Mouse (Mus musculus) midbrain, embryonic 13.5 days (tissue): ENCODE measurements at regions not wholly inside any gene's neighbourhood (a gene's known extent, or its start where the extent isn't known, plus 50 kb on each side); places are given as distances from the start of the nearest gene placed in this dataset.

Experiments
- ATAC-seq: fragments of 200-750 bp; cut with Nextera tagmentation; 2 replicates; pipeline ENCODE4 v1.8.0; 2017; ENCODE audit warnings: mild to moderate bottlenecking, moderate TSS enrichment, moderate library complexity
- H3K27ac ChIP-seq: fragments of 300-500 bp; sonication (generic); 2 replicates; pipeline ENCODE4 v1.5.1; 2015; ENCODE audit warnings: inconsistent platforms, mild to moderate bottlenecking, moderate library complexity
- H3K27me3 ChIP-seq: fragments of 300-500 bp; sonication (generic); 2 replicates; pipeline ENCODE4 v1.6.1; 2015; ENCODE audit warnings: mild to moderate bottlenecking, inconsistent platforms
- H3K36me3 ChIP-seq: fragments of 300-500 bp; sonication (generic); 2 replicates; pipeline ENCODE4 v1.6.1; 2015; ENCODE audit warnings: mild to moderate bottlenecking, inconsistent platforms
- H3K4me1 ChIP-seq: fragments of 300-500 bp; sonication (generic); replicated peaks from 2 replicates; pipeline ENCODE4 v1.6.1; 2015; ENCODE audit warnings: inconsistent platforms
- H3K4me2 ChIP-seq: fragments of 300-500 bp; sonication (generic); replicated peaks from 2 replicates; pipeline ENCODE4 v1.6.1; 2015; ENCODE audit warnings: moderate library complexity, mild to moderate bottlenecking, inconsistent platforms
- H3K4me3 ChIP-seq: fragments of 300-500 bp; sonication (generic); replicated peaks from 2 replicates; pipeline ENCODE4 v1.5.1; 2015; ENCODE audit warnings: mild to moderate bottlenecking, inconsistent platforms
- H3K9ac ChIP-seq: fragments of 300-500 bp; sonication (generic); replicated peaks from 2 replicates; pipeline ENCODE4 v1.6.1; 2015; ENCODE audit warnings: mild to moderate bottlenecking, inconsistent platforms
- H3K9me3 ChIP-seq: fragments of 300-500 bp; sonication (generic); 2 replicates; pipeline ENCODE4 v1.6.1; 2016; ENCODE audit warnings: mild to moderate bottlenecking, inconsistent platforms
- WGBS: fragments of 180-500 bp; shearing (Covaris S2); methylation state at CpG from one replicate; pipeline ENCODE4 v1.1.7; 2015; 5-methylcytosine and 5-hydroxymethylcytosine counted together

GRCm38 (mm10) chr13:107944831-107945230, 99.4 kb upstream of the Smim15 start:
- Histone ChIP-seq H3K27ac (no peak overlapping the region), H3K27me3 (no peaks in the 10 kb centered on the region), H3K9me3 (no peaks in the 10 kb centered on the region), H3K9ac (no peak overlapping the region), H3K4me2 (no peak overlapping the region), H3K36me3 (no peaks in the 10 kb centered on the region), H3K4me1 (peaks cover 27% of the 10 kb centered on the region), H3K4me3 (no peak overlapping the region)
- WGBS = 84% methylated on average over 10 of the region's 10 CpGs
- no peak for ATAC-seq

- ATAC-seq = no peak
- no peaks in the 10 kb centered on the region for H3K36me3 ChIP-seq
- no peak overlapping the region for H3K4me2 ChIP-seq
- H3K4me1 ChIP-seq = peaks cover 27% of the 10 kb centered on the region
- no peaks in the 10 kb centered on the region for H3K9me3 ChIP-seq
- H3K27me3 ChIP-seq = no peaks in the 10 kb centered on the region
- no peak overlapping the region for H3K27ac ChIP-seq
- no peak overlapping the region for H3K4me3 ChIP-seq
- WGBS = 92% methylated on average over 4 of the region's 4 CpGs
- no peak overlapping the region for H3K9ac ChIP-seq
Measured at GRCm38 (mm10) chr13:107942979-107943378, 101.3 kb upstream of the Smim15 start.

- H3K9me3 ChIP-seq = no peaks in the 10 kb centered on the region
- H3K9ac ChIP-seq = no peak overlapping the region
- WGBS = 53% methylated on average over 11 of the region's 11 CpGs
- no peak overlapping the region for H3K4me2 ChIP-seq
- H3K4me3 ChIP-seq = no peak overlapping the region
- no peaks in the 10 kb centered on the region for H3K36me3 ChIP-seq
- peak; percentile 80 for ATAC-seq
- H3K4me1 ChIP-seq = peaks cover 27% of the 10 kb centered on the region
- H3K27ac ChIP-seq = peak overlapping the region; percentile 30
- no peaks in the 10 kb centered on the region for H3K27me3 ChIP-seq
Measured at GRCm38 (mm10) chr13:107942297-107942962, 101.8 kb upstream of the Smim15 start.

GRCm38 (mm10) chr13:107939916-107940646, 104.2 kb upstream of the Smim15 start:
- 69% methylated on average over 15 of the region's 15 CpGs for WGBS
- no peaks in the 10 kb centered on the region for H3K27me3 ChIP-seq

GRCm38 (mm10) chr13:107935611-107936010, 108.6 kb upstream of the Smim15 start:
- Histone ChIP-seq H3K9ac (no peak overlapping the region), H3K4me2 (no peak overlapping the region), H3K4me1 (peaks cover 32% of the 10 kb centered on the region), H3K9me3 (no peaks in the 10 kb centered on the region), H3K27me3 (no peaks in the 10 kb centered on the region), H3K27ac (no peak overlapping the region), H3K36me3 (no peaks in the 10 kb centered on the region), H3K4me3 (no peak overlapping the region)
- 54% methylated on average over 12 of the region's 12 CpGs for WGBS
- no peak for ATAC-seq

More at GRCm38 (mm10) chr13:107939916-107940646, 104.2 kb upstream of the Smim15 start:
- no peak overlapping the region for H3K9ac ChIP-seq
- no peak overlapping the region for H3K4me3 ChIP-seq
- H3K4me2 ChIP-seq = no peak overlapping the region
- ATAC-seq = no peak
- H3K9me3 ChIP-seq = no peaks in the 10 kb centered on the region
- H3K4me1 ChIP-seq = peaks cover 20% of the 10 kb centered on the region
- H3K36me3 ChIP-seq = no peaks in the 10 kb centered on the region
- H3K27ac ChIP-seq = no peak overlapping the region

GRCm38 (mm10) chr13:107934691-107935090, 109.6 kb upstream of the Smim15 start:
- ATAC-seq = no peak
- Histone ChIP-seq H3K9me3 (no peaks in the 10 kb centered on the region), H3K36me3 (no peaks in the 10 kb centered on the region), H3K27ac (no peak overlapping the region), H3K9ac (no peak overlapping the region), H3K4me1 (peaks cover 29% of the 10 kb centered on the region), H3K4me2 (no peak overlapping the region; the same call in 1 of the 2 replicates), H3K27me3 (no peaks in the 10 kb centered on the region), H3K4me3 (no peak overlapping the region)
- WGBS = 55% methylated on average over 11 of the region's 11 CpGs

DNA sequence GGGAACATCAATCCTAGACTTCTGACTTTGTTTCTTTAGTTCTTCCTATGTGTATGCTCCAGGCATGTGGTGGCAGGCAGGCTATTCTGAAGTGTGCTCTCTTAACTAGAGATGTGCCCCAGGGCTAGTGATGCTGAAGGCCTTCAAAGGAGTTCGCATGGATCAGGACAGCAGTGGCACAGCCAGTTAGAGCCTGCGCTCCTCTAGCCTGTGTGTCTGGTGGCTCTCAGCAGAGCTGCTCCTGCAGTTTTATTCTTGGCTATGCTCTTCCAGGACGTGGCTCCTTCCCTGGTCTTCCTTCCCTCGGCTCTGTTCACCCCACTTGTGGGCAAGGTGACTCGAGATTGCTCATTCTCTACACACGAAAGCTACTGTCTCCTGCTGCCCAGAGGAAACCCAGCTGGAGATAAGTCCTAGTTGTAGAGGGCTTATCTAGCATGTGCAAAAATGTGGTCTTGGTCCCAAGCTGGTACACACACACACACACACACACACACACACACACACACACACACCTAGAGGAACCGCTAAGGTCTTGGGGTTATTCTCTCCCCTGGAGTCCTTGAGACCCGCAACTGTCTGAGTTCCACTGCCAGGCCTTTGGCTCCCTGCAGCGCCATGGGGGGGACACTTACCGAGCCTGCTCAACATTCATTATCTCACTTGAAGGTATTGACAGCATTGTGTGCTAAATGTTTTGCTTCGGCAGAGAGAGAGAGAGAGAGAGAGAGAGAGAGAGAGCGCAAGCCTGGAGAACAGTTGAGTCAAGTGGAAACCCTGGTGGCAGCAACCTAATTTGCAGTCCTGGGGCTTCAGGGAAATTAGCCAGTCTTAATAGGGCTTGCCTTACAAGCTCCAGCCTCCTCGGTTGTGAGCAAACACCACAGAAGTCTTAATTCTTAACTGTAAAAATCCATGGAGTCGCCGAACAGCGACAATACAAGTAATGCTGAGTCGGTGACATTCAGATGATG, 110.4 kb upstream of the Smim15 start:
- ATAC-seq = peak; percentile 72
- Histone ChIP-seq H3K9me3 (no peaks in the 10 kb centered on the region), H3K9ac (no peak overlapping the region), H3K27me3 (no peaks in the 10 kb centered on the region), H3K36me3 (no peaks in the 10 kb centered on the region), H3K4me3 (no peak overlapping the region), H3K4me2 (no peak overlapping the region; the same call in 1 of the 2 replicates), H3K27ac (no peak overlapping the region), H3K4me1 (peaks cover 29% of the 10 kb centered on the region)
- WGBS = 43% methylated on average over 17 of the region's 17 CpGs

- no peak overlapping the region for H3K27ac ChIP-seq
- ATAC-seq = no peak
- H3K27me3 ChIP-seq = no peaks in the 10 kb centered on the region
- no peak overlapping the region for H3K9ac ChIP-seq
- 68% methylated on average over 12 of the region's 12 CpGs for WGBS
- H3K9me3 ChIP-seq = no peaks in the 10 kb centered on the region
- no peak overlapping the region for H3K4me2 ChIP-seq
- H3K36me3 ChIP-seq = no peaks in the 10 kb centered on the region
- H3K4me1 ChIP-seq = peaks cover 29% of the 10 kb centered on the region
- no peak overlapping the region for H3K4me3 ChIP-seq
Measured at GRCm38 (mm10) chr13:107932423-107933032, 111.7 kb upstream of the Smim15 start.

GRCm38 (mm10) chr13:107931216-107931615, 113.0 kb upstream of the Smim15 start:
- WGBS = 34% methylated on average over 7 of the region's 7 CpGs
- Histone ChIP-seq H3K4me2 (no peak overlapping the region), H3K36me3 (no peaks in the 10 kb centered on the region), H3K4me3 (no peak overlapping the region), H3K27ac (peak overlapping the region; percentile 39), H3K9ac (no peak overlapping the region), H3K9me3 (no peaks in the 10 kb centered on the region), H3K27me3 (no peaks in the 10 kb centered on the region), H3K4me1 (peaks cover 29% of the 10 kb centered on the region)
- ATAC-seq = peak; percentile 46; the same call in 1 of the 2 replicates

DNA sequence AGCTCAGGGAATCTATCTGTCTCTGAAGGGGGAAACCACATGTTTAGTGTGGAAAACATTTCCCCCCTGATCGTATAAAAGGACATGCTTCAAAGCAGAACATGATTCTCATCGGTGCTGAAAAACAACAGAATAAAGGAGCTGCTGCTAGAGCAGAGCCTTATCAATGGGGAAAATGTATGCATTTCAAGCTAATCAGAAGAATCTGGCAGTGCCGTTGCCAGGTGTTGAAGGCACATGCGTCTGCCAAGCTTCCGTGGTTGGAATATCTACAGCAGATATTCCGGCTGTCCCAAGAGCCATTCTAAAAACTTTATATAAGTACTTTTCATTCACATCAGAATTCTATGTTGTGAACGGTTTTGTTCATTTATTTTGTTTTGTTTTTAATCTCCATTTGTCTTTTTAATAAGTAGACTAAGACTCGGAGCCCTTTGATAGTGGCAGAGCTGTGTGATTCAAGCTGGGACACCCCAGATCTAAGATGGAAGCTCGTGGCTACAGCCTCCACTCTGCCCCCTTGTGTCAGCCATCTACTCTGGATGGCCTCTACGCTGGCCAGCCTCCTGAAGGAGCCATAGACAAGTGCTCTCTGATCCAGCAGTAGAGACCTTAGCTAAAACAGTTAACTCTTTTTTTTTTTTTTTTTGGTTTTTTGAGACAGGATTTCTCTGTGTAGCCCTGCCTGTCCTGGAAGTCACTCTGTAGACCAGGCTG, 116.6 kb upstream of the Smim15 start:
- ATAC-seq = no peak

GRCm38 (mm10) chr13:107925470-107925869, 118.8 kb upstream of the Smim15 start:
- Histone ChIP-seq H3K27ac (no peak overlapping the region), H3K4me1 (peaks cover 13% of the 10 kb centered on the region), H3K9me3 (no peaks in the 10 kb centered on the region), H3K4me3 (no peak overlapping the region), H3K9ac (no peak overlapping the region), H3K27me3 (no peaks in the 10 kb centered on the region), H3K36me3 (no peaks in the 10 kb centered on the region), H3K4me2 (no peak overlapping the region)
- ATAC-seq = no peak
- WGBS = 61% methylated on average over 8 of the region's 8 CpGs

More for the DNA sequence above, 116.6 kb upstream of the Smim15 start:
- Histone ChIP-seq H3K27me3 (no peaks in the 10 kb centered on the region), H3K9ac (no peak overlapping the region), H3K9me3 (no peaks in the 10 kb centered on the region), H3K4me1 (peaks cover 30% of the 10 kb centered on the region), H3K4me2 (no peak overlapping the region), H3K4me3 (no peak overlapping the region), H3K27ac (no peak overlapping the region), H3K36me3 (no peaks in the 10 kb centered on the region)
- WGBS = 77% methylated on average over 10 of the region's 10 CpGs
